Mouse (Mus musculus) lung, postnatal 25 days (tissue): ENCODE measurements at regions not wholly inside any gene's neighbourhood (a gene's known extent, or its start where the extent isn't known, plus 50 kb on each side); places are given as distances from the start of the nearest gene placed in this dataset.
"Not testable (repeated sequence)": the region's sequence is repeated elsewhere in the genome, so short reads cannot be mapped to it uniquely, and the experiment has no call there.

Experiments
- DNase-seq: peaks from one replicate; pipeline ENCODE4 v3.0.0; 2022; ENCODE audit warnings: low spot score

DNA sequence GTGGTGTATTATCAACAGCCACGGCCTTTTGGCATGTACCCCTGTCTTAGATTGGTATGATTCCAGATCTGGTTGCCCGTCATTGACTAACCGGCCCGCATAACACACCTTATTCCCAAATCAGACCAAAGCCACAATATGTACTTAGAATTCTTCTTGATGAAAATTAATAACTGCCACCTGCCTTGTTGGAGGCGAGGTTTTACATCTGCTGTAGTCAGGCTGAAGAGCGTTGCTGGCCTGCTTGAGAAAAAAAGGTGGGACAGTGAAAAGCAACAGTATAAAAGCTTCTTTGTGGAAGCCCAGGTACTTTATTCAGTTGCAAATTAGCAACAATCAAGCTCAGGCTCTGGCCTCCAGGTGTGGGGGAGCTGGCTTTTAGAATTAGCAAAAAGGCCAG is 223.6 kb upstream of the Car8 start:
- DNase-seq = not testable (repeated sequence)

DNA sequence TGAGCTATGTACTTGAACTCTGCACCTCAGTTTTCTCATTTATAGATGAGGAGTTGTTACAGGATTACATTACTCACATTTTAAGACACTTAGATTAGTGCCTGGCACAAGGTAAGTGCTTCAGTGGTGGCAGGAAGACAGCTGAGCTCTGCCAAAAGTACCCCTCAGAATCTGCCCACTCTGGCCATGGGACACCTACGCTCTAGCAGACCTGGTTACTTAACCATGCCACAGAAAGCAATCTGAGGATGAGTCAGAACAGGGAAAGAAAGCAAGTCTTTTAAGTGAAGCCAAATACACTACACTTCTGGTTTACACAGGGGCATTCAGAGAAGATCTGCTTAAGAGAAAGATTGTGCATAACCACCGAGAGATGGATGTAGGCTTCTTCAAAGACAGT is 215.5 kb upstream of the Car8 start:
- DNase-seq = no peak

DNA sequence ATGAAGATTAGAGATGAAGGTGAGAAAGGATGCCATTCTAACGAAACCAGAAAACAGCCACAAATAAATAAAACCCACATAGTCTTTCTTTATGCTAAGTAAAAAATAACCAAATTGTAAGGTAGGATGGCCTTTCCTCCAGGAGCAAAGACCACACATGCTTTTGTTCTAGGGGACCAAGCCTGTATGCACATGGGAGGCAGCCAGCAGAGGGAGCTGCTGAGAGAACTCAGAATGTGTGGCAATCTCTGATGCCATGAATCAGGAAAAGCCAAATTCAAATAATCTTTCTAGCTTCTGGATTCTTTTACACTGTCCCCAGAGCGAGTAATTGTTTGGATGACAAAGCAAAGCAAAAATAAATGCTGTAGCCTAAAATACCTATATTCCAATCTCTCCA is 193.6 kb upstream of the Car8 start:
- DNase-seq = peak; percentile 23

DNA sequence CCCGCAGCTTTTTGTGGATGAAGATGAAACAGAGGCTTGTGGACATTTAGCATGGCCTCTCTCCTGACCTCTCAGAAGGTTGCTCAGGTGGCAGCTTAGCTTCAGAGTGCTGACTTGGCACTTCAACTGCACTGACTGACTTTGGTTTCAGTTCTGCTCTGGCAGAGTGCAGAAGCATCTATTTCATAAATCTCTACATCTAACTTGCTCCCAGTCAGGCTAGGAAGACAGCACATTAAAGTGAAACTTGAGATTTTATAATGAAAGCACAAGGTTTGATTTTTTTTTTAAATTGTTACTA is 192.1 kb upstream of the Car8 start:
- no peak for DNase-seq

DNA sequence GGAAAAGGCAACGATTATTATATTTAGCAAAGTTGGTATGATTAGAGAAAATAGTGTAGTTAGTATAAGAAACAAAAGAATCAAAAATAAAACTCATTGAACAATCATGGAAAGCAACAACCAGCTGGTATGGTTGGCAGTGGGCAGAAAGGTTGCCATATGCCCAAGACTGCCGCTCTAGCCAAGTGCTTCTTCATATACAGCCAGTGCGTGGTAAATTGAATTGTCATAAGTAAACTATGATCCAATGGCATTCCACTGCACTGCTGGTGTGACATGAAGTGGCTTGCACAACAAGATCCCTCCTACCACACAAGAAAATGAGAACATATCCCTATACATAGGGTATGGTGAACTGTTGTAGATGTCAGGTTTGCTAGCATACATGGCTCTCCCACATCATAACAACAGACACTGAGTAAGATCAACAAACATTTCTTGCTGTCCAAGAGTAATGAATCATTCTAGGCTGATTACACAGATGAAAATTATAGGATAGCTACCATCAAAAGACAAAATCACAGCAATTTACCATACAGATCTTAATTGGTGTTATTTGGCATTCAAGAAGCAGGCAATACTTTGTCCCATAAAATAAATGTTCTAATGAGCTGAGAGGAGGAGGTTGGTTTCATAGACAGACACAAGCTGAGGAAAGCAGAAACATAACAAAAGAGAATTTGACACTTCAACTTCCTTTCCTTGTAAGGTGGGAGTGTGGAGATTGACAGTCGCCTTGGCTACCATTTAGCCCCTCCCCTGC is 191.6 kb upstream of the Car8 start:
- DNase-seq = no peak

DNA sequence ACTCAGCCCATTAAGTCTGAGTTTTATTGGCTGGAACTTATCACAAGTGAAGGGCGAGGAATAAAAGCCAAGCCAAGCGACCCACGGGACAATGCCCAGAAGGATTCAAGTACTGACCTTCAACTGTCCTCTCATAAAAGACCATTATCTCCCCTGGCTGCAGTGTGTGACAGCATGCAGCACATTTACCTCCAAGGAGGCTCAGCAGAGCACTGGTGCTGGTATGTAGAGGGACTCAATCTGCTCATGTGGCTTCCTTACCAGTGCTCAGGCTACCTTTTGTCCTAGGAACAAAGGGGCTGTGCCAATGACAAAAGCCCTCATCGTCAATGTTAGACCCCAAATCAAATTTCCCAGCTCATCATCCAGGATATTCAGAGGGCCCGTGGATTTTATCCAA is 190.9 kb upstream of the Car8 start:
- DNase-seq = no peak

DNA sequence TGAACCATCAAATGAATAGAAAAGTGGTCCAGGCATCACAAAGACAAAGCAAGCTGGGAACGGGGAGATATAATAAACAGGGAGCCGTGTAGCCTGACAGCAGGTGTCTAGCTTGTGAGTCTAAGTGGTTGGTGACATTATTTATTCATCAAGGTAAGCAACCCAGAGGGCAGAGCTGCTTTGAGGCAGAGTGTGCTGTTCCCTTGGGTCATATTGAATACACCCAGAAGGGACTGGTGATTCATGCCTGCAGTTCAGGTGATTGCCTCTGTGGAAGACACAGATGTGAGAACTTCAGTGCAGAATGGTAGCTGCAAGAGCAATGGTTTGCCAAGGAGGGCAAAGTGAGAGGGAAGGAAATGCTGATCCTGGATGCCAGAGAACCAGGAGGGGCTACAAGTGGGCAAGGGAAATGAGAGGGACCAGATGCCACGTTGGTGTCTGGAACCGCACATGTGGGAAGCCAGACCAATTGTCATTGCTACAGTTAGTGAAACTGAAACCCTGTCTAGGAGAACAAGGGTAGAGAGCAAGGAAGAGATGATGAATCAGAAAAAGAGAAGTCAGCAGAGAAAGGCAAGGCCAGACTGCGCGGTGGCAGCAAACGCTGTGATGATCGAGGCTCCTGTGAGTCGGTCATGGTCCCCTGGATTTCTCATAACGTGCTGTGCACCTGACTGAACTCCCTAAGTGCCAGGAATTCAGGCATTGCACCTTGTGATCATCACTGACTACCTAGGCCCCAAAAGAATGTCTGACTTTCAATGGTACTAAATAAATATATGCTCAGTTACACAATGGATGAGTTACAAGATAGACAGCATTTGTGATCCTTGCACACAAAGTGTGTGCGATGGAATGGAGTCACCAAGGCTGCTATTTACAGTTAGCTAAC is 190.0 kb upstream of the Car8 start:
- DNase-seq = no peak

DNA sequence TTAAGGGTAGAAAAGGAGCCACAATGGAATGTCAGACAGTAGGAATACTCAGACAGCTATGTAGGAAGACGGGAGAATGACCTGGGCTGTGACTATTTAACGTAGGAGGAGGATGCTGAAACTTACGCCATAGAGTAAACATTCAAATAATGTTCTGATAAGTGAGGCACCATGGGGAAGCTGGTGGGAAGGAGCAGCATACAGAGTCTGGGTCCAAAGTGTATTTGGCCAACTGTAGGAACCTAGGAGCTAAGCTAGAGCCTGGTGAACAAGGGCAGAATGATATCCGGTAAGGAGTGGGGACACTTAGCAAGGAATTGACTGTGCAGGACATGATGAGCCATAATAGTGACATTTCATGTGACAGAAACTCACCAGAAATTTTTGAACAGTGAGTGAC is 189.0 kb upstream of the Car8 start:
- DNase-seq = no peak

DNA sequence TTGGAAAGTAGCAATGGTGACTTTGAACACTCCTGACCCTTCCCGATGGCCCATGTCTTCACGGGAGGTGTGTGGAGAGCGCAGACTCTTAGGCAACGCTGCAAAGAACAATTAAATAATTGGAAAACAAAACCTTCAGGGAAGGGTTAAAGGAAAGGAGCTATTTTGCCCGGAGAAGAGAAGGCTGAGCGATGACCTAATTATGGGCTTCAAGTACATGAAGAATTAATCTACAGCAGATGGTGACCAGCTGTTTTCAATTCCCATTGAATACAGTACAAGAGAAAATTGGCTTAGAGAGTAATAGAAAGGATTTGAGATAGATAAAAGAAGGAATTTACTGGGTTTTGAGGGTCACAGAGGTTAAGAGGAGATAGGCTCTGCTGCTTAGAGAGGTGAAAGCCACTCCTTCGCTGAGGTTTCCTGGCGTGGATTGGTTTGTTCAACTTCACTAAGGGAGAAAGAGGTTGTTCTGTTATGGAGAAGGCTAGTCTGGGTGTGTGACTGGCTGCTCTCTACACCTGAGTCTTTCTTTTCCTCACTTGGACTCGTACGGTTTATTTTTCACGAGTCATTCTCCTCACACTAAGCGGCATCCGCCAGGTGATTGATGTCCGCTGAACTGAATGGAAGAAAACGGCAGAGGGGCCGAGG is 184.7 kb upstream of the Car8 start:
- no peak for DNase-seq

DNA sequence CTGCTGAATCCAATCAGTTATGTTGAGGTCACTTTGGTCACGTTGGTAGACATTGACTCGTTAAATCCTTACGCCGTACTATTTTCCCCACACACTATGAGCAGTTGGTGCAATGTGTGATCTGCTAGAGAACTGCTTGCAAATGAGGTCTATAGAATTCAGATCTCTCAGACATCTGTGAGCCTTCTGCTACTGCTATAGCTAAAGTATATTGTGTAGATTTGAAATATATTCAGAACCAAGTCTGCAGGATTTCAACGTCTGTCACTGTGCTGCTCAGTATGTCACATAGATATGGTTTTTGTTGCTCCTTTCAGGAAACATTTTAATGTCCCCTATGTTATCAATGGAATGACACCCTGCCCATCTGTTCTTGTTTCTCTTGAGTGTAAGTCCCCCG is 182.4 kb upstream of the Car8 start:
- DNase-seq = no peak

DNA sequence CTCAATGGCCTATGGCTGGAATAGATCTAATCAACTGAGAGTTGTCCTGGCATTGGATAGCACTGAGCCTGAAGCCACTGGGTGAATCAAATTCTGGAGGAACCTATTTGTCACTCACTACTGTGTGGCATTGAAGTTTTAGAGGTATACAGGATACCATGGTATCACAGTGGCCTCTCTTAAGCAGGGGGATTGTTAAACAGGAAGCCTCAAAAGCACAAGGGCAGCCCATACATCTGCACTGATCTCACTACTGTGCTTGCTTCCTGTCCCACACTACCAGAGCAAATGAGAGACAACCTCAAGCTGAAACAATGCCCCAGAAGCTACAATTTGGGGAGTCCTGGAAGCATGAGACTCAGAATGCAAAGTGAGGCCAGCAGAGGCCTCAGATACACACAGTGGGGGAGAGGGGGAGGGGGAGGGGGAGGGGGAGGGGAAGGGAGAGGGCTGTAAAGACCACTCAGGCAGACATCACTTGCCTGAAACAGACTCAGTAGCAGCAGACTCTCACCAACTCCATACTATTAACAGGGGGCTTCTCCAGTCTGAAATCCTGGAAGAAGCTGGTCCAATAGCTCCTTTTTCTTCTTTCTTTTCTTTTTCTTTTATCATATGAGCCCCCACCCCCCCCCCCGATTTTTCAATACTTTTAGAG is 179.7 kb upstream of the Car8 start:
- DNase-seq = no peak

DNA sequence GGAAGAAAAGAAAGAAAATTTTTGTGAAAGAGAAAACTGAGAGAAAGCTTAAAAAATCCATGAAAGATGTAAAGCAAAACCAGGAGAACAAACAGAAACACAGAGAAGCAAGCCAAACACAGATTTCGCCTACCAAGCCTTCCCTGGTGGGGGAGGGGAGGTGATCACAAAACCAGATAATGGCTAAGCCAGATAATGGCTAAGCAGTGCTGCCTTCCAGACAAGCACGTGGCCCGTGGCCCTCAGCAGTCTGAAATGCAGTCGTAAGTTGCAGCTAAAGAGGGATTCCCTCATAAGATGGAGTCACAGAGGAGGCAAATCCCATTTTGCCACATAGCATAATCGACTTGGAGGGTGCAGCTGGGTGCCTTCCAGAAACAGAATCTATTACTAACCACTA is 179.0 kb upstream of the Car8 start:
- DNase-seq = no peak

DNA sequence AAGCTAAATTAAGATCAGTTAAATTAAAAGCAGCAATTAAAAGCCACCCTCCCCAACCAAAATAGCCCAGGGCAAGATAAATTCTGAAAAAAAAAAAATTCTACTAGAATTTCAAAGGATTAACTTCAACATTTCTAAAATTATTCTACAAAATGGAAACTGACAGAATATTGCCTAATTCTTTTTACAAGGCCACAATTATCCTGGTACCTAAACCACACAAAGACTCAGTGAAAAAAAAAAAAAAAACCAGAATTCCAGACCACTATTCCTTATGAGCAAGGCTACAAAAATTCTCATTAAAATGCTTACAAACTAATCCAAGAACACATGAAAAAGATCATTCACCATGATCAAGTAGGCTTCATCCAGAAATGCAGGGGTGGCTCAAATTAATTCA is 174.5 kb upstream of the Car8 start:
- DNase-seq = no peak

DNA sequence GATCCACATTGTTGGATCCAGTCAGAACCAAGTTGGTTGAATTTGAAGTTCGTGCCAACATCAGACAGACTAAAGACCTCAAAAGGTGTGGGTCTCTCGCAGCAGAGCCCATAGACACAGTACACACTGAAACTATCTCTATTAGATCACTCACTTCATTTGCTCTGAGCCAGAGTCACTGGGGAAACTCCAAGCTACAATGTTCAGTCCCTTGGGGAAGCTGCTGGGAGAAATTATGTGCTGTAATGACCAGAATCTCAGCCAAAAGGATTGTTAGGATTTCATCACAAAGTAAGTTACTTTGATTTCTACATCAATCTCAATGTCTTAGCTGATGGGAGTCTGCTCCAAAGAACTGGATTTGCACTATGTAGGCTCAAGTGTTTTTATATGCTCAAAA is 161.2 kb upstream of the Car8 start:
- DNase-seq = no peak

DNA sequence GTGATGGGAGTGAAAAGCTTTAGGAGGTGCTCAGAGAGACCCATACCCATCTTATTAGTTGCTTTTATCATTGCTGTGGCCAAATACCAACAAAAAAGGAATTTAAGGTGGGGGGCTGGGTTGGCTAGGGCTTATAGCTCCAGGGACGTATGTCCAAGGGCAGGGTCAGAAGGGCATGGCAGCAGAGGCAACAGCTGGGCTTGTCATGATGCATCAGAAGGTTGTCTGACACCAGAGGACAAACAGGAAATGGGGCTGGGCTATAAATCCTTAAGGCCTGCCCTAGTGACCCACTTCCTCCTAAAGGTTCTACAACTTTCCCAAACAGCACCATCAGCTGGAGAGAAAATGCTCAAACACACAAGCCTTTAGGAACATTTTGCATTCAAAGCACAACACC is 160.6 kb upstream of the Car8 start:
- no peak for DNase-seq

DNA sequence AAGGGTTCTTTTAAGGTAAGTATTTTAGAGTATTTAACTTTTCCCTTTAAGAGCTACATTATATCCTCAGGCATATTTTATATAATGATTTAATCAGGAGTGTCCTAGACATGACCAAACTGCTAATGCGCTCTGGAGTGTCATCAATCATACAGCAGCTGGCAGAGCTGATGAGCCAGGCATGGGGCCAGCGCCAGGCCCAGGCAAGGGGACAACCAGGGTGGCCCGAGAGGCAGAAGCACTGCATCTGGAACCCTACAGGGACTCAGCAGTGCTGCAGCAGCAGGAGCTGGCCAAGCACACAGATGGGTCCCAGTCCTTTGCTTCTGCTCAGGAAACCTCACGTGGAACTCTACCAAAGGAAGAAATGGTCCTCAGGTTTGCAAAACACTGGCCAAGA is 160.1 kb upstream of the Car8 start:
- DNase-seq = no peak

DNA sequence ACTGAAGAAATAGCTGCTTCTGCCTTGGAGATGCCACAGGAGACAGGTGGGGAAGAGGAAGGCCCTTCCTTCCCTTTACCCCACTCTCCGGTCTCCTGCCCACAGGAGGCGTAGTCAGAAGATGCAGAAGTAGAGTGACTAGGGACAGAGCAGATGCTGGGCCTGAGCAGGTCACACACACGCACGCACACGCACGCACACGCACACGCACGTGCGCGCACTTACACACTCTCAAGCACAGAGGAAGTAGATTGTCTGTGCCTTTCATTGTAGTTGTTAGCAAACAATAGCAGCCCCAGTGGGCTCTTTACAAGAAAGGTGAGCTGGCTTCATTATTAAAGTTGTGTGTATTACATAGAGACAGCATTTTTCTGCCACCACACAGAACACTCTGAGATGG is 144.3 kb upstream of the Car8 start:
- no peak for DNase-seq

DNA sequence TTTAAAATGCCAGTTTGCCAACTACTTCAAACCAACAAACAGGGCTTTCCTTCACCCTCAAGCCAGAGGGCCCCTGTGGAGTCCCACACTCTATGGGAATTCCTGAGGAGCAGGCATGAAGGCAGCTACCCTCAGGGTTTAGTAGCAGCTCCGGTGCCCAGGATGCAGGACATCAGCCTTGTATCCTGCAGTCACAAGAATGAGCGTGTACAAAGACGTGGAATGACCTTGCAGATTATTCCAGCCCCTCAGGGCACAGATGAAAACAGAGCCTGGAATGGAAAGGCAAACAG is 143.2 kb upstream of the Car8 start:
- no peak for DNase-seq

DNA sequence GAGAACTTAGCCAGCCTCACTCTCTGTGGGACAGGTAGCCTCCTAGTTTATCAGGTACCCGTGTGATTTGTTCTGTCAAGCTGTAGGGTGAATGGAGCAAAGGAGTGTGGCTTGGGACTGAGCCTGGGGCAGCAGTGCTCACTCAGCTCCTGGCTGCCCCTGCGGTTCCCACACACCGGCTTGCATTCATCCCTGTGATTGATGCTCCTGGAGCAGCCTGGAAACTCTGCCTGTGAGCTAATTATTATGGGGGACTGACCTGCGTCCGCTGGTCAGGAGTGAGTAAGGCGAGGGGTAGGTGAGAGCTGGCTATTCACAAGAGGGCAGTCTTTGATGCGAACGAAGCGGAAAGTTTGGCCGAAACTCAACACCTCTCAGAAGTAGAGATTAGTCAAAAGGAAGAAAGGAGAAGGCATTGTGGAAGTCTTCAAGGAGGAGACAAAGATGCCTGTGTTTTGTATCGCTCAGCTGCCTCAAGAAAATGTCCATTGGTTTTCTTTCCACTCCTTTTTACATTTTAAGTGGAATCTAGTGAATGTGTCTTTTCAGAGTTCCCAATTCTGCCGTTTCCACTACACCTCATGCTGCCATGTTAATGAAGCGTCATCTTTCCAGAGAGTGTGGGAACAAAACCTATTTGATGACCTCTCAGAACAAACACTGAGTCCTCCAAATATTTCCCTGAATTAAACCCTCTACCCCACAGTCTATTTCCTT is 142.7 kb upstream of the Car8 start:
- no peak for DNase-seq

DNA sequence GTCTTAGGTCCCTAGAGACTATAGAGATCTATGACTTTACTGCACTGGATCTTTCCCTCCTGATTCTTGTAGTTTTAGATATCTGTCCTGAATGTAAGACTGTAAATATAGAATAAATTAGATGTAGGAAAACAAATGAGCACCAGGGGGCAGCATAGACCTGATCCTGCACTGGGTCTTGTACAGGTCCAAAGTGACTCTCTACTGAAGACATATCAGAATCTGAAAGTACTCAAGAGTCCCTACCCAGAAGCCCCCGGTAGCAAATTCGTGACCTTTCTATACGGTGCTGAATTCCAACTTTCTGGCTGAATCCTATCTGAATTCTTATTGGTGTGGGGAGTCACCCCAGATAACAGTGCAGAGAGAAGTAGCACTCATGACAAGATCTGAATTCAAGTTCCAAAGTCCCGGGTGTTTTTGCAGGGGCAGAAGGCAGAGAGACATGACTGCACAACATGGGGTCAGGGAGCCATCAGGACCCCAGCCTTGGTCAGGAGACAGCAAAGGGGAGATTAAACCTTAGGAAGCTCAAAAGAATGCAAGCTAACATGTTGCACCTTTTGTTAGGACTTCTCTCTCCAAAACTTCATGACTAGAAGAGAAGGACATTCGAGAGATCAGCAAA is 142.0 kb upstream of the Car8 start:
- DNase-seq = peak; percentile 69

DNA sequence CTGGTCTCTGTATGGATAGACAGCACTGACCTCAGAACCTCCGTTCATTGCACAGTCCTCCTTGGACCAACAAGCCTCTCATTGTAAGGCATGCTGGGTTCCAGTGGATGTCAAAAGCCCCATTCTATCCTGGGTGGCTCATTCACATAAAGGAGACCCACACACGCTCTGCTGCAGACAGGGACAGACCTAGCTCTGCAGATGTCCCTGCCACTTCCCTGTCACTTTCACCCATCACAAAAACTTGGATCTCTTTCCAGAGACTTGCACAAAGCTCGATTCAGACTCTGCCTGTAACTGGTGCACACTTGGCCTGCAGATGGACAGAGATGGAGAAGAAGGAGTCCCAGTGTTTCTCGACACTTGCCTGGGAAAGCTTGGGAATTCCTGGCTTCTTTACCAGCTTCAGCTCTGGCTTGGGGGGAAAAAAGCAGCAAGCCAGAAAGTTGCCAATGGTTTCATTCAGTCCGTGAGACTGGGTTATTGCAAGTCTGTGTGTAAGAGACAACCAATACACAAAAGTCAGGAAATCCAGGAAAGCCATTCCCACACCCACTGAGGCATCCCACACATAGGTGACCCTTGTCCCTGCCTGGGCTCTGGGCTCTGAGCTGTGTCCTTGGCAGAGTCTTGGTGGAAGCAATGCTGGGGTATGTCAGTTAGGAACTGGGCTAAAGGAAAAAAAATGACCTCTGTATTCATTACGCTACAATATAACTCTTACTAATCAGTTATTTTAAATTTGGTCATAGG is 136.1 kb upstream of the Car8 start:
- no peak for DNase-seq
